Mouse (Mus musculus) frontal cortex, postnatal 25 days (tissue): Measurements from ENCODE around the gene Sorbs1.

Experiments
- DNase-seq, 2 experiments: peaks; one replicate each; pipeline ENCODE4 v3.0.0; 2022; ENCODE audit warnings: low spot score in 2 of 2

The Sorbs1 gene

DNA sequence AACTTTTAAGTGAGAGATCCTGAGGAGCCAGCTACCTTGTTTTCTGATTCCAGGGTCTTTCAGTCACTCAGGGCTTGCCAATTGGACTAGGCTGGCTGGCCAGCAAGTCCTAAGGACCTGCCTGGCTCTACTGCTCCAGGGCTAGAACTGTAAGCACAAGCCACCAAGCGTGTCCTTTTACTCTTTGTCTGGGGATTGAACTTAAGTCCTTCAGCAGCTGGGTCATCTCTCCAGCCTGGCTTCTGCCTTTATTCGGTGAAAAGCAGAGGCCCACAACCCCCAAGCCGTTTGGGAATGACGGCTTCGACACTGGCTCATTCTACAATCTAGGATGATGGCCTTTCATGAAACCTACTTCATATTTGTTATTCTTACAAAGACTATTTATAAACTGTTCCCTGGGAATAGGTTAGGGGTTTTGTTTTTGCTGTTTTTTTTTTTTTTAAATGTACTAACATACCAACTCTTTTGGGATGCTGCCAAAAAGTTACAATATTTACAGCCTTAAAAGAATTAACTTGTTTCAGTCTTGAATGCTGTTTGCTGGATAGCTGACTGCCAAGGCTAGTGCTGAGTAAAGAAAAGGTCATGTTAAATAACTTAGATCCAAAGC, 167.2 kb downstream of the Sorbs1 start:
- DNase-seq: no peak

DNA sequence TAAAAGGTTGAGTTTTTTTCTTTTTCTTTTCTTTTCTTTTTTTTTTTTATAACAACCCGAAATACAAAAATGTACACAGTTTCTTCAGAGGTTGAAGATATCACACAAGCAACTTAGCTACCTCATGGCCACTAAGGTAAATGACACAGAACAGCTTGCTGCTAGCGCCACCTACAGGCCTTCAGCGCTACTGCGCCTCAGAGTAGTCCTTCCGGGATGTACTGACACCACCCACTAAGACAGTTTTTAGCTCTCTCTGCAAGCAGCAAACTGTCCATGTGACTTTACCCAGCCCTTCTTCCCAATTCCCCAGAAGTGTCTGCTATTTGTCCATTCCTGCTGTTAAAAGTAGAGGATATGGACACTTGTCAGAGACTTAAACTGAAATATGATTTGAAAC, 167.9 kb downstream of the Sorbs1 start:
- no peak for DNase-seq

DNA sequence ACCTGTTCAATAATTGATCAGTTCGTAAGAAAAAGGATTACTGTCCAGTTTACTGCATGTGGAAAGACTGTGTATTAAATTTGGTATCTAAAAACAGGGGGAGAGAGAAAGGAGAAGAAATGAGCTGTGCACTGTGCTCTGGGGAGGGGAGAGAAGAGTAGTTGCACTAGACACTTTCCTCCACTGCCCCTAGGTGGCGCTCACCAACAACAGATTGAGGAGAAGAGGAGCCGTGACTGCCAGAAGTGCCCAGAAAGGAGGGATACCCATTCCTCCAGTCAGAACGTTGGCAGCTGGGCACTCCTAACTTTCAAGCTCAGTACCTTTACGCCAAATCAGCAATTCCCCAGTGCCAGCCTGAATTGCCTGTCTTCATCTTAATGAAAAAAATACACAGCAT, 170.6 kb downstream of the Sorbs1 start:
- DNase-seq: peak; percentile 69 to 80

DNA sequence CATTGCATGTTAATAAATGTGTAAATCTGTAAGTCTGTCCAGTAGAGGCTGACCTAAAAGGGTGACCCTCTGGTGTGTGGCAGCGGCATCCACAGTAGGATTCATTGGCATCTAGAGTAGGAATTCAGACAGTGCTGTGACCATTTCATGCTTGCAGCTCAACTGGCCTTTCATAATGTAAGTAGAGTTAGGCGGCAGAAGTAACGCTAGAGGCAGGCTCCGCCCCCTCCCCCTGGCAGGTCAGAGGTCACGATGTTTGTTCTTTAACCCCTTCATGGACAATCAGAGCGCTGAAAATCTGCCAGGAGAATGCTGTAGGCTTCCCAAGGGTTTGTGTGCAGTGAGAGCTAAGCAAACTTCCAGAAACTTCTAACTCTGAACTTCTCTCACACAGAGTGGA, 172.4 kb downstream of the Sorbs1 start:
- no peak for DNase-seq

DNA sequence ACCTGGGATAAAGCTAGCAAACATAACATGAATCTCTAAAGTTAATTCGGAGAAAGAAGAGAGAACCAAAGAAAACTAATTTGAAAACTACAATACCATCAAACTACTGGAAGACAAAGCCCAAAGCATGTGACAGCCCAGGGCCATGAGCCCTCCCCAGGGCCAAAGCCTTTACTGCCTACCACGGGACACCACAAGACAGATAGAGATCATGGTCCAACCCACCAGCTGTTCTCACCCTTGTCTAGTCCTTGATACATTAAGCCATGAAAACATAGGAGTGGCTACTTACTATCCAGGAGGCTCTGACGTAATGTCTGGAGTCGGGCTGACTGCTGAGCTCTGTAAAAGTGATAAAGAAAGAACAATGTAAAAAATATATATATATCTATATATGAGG, 176.9 kb downstream of the Sorbs1 start:
- no peak for DNase-seq

DNA sequence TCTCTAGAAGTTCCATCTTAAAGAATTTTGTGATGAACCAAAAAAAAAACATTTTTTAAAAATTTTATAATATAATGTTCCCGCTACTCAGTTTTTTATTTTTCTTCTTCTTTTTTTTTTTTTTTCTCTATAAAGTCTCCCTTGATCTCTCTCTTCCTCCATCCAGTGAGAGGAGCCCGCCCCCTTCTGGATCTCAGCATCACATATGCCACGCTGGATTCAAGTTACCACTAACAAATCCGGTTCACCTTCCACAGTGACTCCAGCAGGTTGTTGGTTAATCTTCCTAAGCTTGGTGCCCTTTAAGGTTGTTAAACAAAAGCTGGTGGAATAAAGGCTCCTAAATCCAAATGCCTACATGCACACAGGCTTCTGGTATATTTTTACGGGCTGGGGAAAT, 179.7 kb downstream of the Sorbs1 start:
- DNase-seq: no peak

DNA sequence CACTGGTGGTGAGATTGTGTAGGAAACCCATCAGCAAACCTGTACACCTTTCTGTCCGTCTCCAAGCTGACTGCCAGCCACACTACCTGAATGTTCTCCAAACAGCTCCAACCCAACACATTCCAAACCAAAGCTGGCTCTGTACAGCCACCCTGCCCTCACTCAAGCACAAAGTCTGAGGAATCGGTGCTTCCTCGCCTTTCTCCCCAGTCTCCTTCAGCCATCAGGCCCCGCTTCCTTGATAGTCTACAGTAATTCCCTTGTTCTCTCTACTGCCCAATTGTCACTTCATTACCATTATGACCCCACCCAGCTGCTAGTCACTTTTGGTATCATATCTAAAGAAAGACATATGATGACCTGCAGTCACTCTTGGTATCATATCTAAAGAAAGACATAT, 180.5 kb downstream of the Sorbs1 start:
- DNase-seq: no peak

DNA sequence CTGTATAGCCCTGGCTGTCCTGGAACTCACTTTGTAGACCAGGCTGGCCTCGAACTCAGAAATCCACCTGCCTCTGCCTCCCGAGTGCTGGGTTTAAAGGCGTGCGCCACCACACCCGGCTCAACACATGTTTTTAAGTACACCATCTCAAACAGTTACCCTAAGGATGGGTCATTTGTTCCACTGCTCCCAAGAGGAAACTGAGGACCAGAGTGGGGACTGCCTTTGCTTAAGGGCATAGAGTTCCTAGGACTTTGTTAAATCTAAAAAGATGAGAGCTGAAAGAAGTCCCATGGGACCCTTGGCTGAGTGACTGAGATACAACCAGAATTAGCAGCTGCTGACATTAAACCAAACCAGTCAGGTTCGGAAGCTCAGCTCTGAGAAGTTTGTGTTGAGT, 181.3 kb downstream of the Sorbs1 start:
- DNase-seq: no peak

DNA sequence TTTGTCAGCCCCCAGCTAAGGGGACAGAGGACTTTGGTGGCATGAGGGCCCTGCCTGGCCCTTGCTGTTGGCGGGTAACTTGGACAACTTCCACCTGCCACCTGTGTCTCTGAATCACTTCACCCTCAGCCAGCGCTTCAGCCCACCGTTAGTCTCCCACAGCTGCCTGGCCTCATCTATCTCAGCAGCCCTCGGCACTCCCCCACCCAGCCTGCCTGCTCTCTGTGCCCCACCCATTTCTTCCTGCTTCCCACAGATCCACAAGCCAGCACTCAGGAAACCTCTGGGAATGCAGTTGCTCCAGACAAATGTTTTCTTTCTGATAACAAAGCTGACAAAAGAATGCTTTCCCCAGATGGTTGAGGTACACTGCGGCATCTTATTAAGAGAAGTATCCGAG, 181.7 kb downstream of the Sorbs1 start:
- DNase-seq: no peak

DNA sequence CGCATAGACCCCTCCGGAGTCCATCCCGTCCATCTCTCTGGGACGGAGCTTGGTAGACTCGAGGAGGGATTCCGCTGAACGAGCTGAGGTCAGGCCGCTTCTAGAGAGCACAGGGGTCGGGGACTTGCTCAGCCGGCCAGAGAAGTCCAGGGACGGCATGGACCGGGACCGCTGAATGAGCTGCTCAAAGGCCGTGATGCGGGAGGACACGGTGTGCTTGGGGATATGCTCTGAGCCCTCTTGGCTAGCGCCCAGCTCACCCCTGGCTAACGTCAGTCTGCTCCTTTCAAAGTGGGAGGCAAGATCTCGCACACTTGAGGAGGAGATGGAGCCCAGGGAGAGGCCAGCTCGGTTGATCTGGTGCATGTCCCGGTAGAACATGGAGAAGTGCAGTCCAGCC, 187.5 kb downstream of the Sorbs1 start:
- DNase-seq: no peak

DNA sequence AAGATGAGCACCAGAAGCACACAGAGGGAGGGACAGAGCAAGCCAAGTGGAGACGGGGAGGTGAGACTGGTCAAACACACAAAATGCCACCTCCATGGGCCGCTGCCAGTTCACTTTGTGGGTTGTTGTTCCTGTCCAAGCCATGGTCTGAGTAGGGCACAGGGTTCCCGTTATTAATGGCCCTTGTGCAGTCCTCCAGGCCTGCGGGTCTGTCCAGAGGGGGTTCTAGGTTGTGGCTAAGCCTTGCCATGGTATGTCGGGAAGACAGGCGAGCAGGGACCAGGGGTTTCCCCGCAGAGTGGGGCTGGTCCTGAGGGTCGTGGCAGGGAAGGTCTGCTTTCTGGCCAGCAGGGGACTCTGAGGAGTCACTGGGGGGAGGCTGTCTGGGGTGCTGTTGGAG, 188.2 kb downstream of the Sorbs1 start:
- DNase-seq: no peak

DNA sequence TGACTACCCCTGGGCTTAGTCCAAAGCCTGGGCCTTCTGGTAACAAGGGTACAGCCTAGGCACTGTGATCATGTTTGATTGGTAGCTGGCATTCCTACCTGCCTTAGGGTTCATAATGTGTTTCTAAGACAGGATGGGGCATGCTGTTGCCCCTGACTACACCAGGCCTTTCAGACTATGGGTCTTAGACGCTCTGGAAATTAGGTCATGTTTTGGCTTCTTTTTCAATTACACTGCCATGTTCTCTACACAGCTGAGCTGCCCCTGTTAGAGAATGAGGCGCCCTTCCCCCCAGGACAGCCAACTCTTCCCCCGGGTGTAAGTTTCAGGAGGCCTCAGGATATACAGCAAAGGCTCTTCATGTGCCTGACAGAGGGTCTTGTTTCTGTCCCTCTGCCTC, 191.4 kb downstream of the Sorbs1 start:
- DNase-seq: no peak

DNA sequence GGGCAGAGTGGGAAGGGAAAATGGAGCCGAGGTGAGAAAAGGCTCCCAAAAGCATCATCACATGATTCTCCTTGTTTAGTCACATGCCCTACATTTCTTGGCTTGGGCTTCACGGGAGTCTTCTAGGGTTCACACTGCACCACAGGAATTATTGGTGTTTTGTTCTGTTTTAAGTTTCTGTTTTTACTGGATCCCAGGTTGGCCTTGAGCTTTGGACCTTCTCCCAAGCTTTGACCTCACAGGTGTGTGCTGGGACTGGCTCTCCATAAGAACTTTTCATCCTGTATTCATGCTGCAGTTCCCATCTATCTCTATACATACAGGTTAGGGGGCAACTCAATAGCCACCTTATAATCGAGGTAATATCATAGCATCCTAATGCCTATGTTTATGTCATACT, 194.4 kb downstream of the Sorbs1 start:
- DNase-seq: no peak

DNA sequence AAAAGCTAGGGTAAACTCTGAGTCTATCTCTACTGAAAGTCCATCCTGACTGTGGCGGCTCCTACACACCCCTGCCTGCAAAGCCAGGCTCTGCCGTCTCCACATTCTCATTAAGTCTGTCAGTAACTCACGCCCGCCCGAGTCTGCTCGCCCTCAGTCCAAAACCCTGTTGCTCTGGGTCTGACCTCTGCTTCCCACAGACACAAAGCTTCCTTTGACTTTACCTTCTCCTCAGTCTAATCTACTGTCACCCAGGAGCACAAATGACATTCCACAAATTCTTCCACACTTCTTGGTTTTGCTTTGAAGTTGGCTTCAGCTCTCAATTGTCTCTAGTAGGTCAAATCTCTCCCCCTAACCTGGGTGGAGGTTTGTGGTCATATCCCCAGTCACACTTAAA, 195.1 kb downstream of the Sorbs1 start:
- DNase-seq: no peak

DNA sequence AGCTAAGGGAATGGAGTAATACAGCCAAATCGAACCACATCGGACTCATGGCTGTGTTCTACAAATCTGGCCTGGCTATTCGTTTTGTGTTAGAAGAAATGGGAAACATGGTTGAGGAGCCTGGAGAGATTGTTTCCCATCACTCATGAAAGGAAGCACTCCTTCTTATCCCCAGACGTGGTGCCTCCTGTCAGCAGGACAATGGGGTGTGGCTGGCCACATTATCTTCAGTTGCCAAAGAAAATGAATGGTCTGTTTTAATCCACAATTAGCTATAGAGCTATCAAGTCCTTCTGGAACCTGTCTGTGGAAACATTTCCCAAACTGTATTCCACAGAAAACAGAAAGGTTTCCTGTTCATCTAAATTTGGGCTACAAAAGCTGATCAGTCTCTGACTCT, 196.6 kb downstream of the Sorbs1 start:
- no peak for DNase-seq

DNA sequence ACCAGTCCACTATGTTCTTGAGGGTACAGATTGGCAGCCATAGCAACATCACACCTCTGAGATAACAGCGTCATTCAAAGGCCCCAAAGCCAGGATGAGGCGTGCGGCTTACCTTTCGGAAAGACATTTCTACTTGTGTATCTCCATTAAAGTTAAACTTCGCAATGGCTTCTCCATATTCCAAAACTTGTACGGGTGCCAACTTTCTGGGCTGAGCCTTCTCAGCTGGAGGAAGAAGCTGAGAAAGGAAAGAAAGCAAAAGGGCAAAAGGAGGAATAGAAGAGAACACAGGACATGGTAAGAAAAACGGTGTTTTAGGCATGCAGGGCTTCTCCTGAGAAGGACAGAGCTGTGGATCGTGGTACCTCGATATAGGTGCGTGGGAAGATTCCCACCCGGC, 199.3 kb downstream of the Sorbs1 start:
- DNase-seq: no peak

DNA sequence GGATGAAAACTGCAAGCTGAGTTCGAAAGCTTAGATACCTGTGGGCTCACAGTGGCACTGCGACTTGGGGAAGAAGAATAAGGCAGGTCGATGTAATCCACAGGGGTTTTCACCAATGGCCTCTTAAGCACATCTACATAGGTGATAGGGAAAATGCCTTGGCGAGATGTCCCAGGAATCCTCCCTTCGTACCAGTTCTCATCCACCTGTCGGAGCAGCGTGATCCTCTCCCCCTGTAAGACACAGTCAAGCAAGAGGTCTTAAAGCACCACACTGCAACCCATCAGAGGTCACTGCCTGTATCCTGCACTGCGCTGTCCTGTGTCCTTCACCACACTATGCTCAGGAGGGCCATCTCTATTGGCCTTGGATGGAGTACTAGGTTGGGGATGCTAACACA, 201.9 kb downstream of the Sorbs1 start:
- DNase-seq: no peak

DNA sequence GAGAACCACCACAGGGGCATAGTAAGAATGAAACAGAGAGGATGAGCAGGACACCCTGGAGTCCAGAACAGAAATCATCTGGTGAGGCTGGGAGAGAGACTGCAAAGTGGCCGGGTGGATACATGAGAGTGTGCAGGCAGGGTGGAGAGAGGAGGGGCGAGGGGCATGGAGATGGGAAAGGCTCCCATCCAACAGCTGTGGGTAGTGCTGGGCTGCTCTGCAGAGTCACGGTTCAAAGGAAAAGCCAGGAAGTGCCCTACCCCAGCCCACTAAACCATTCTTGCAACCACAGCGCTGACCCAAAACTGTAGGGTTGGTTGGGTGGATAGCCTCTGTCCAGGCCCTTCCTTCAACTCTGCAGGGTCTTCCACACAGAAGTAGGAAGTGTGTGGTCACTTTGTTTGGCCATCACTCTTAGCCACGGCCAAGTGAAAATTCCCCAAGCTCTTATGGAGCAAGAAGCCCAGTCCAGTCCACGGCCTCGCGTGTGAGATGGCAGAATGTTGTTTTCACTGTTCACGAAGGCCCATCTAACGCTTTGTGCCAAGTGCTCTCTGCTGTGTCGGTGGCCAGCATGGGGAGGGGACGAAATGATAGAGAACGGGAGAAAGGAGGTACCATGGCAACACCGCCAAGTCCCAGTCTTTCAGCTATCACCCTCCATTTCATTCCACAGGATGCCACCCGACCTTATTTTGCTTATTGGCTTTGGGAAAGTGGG, 203.0 kb downstream of the Sorbs1 start:
- DNase-seq: no peak

DNA sequence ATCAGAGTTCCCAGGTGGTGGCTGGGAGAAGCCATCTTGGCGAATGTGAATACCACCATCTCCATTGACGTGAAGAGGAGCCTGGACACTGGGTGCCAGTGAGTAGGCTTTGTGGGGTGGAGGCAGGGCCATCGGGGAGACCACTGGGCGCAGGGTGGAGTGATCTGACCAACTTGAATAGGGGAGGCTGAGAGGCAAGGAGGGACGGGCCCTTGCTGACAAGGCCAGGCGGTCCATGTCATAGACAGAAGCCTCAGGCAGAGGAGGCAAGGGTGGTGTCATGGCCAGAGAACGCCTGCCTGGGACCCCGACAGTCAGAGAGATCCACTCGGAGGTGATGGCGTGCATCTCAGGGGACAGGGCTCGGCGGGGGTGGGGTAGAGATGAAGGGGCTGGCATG, 203.7 kb downstream of the Sorbs1 start:
- no peak for DNase-seq

DNA sequence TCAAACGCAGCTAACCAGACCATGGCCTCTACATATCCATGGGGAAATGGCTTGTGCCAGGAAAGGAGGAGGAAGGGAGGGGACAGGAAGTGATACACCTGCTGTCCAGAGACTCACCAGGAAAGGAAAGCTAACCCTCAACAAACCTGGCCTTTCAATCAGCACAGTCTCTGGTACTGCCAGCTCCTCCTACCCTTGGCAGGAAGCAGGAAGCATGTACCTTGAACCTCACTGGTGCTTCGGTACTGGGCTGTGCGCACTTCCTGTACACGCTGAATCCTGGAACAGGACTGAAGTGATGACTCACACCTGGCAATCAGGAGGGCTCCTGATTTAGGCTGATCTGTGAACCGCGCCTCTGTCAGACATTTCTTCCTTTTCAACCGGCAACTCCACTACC, 206.0 kb downstream of the Sorbs1 start:
- DNase-seq: peak in 1 of 2 experiments; percentile 13

DNA sequence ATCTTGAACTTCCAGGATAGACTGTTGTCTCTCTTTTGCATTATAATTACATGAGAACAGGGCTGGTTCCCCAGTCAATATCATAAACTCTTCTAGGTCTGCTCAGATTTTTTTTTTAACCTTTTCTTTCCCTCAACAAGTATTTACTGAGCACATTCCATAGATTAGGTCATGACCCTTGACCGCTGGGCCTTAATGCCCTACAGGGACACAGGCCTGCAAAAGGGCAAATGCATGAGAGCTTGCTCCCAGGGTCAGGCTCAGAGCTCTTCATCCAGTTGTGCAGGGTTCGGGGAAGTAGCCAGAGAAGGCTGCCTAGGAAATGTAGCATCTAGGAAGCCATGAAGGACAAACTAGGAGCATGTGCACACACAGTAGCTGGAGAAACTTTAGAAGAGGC, 206.9 kb downstream of the Sorbs1 start:
- DNase-seq: no peak

DNA sequence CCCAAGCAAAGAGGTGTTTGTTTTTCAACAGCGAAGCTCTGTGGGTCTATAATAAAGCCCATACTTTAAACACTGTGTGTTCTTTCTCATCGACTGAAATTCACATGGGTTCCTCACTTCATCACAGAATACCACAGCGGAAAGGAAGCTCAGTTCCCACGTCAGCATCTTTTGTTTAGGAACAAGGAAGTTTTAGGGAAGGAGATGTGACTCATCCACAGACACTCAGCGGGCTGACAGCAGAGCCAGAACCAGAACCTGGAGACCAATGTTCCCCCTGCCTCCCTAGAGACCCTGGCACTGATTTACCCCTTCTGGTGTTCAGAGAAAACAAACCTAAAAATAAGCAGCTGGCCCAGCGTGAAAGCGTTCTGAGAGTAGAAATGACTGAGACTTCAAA, 208.1 kb downstream of the Sorbs1 start:
- DNase-seq: peak in 1 of 2 experiments; percentile 11

DNA sequence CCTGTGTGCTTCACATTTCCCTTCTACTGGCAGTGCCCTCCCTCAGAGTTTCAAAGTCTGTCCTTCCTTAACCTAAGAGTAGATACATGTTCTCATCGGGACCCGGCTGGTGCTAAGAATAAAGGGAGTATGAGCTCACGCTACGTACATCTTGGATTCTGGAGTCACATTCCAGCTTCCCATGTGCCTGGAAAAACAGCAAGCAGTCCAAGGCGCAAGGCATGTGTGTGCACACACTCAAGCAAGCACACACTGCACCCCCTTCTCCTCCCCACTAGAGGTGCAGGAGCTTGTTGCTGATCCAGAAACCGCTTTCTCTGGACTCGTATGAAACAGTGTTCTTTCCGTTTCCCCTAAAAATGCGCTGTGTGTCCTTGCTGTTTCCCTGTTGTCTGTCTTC, 210.7 kb downstream of the Sorbs1 start:
- DNase-seq: no peak

DNA sequence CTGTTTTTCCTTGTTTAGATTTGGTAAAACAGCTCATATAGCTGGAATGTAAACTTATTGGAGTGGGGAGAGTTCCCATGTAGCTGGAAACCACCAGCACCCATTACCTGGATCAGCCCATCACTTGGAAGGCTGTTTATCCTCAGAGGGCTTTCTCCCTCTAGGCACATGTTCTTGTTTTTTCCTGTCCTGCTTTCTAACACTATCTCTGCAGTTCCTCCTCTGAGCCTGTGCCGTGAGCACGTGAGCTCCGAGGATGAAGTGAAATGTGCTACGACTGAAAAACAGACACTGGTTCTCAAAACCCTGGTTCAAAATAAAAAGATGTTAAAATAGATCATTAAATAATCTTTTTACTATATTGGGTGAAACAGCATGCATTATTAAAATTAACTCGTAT, 211.1 kb downstream of the Sorbs1 start:
- DNase-seq: no peak
